Mouse (Mus musculus) embryonic fibroblast, embryonic 13.5 days (primary cell): ENCODE data around the gene Hist3h2a.

Experiments used
- CTCF ChIP-seq: IDR thresholded peaks from 2 replicates; pipeline ENCODE4 v1.5.1; 2011; ENCODE audit warnings: mild to moderate bottlenecking, control low read depth, low read length, moderate library complexity, borderline replicate concordance; ENCODE audit not compliant: insufficient read depth
- POLR2A ChIP-seq: IDR thresholded peaks from 2 replicates; pipeline ENCODE4 v1.6.1; 2011; ENCODE audit warnings: low read depth, mild to moderate bottlenecking, control low read depth, low read length, moderate library complexity

DNA sequence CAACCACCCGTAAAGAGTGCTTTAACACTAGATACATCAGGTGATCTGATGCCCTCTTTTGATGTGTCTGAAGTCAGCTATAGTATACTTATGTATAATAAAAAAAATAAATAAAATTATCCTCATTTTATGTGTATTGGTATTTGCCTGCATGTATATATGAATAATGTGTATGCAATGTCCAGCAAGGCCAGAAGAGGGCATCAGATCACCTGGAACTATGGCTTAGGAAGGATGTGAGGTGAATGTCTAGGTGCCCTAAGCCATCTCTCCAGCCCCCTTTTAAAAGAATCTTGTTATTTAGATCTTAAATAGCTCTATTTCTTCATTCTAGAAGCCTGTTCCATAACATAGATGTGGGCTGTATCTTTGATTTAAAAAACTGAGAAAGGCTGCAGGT lies 12.9 kb downstream of the Hist3h2a start:
- TF ChIP-seq POLR2A (no peak), CTCF (no peak)
